Mouse (Mus musculus) MEL (cell line): ENCODE measurements around the gene Auts2. TPM values are rescaled to one million over a fixed set of nuclear protein-coding genes. Genes with fewer than 3 reads are reported as not detected.

Source experiments
- DNase-seq: peaks from one replicate; pipeline ENCODE4 v3.0.0; 2011; ENCODE audit warnings: low read depth, low spot score
- H3K27ac ChIP-seq: 2 replicates; pipeline ENCODE4 v1.5.1; 2012; ENCODE audit warnings: low read depth, mild to moderate bottlenecking, control low read depth, low read length, moderate library complexity; ENCODE audit not compliant: control insufficient read depth
- H3K27me3 ChIP-seq, 2 experiments: fragments of 150-350 bp in 1 of 2; sonication (generic) in 1 of 2; 2 replicates each; pipeline ENCODE4 v1.6.1; 2012; ENCODE audit warnings: low read length in 2 of 2, mild to moderate bottlenecking in 2 of 2, improper control_type of control experiment in 1 of 2, moderate library complexity in 1 of 2; ENCODE audit not compliant: insufficient read depth in 2 of 2, control insufficient read depth in 1 of 2
- H3K36me3 ChIP-seq, 2 experiments: 2 replicates each; pipeline ENCODE4 v1.6.1; 2012 to 2014; ENCODE audit warnings: low read length in 2 of 2, improper control_type of control experiment in 1 of 2, inconsistent platforms in 1 of 2, mild to moderate bottlenecking in 1 of 2; ENCODE audit not compliant: insufficient read depth in 2 of 2, control insufficient read depth in 1 of 2
- H3K4me1 ChIP-seq, 2 experiments: fragments of 150-350 bp in 1 of 2; sonication (generic) in 1 of 2; 2 replicates each; pipeline ENCODE4 v1.6.1; 2012; ENCODE audit warnings: low read length in 2 of 2, improper control_type of control experiment in 1 of 2, mild to moderate bottlenecking in 1 of 2; ENCODE audit not compliant: insufficient read depth in 2 of 2, control insufficient read depth in 1 of 2
- H3K4me3 ChIP-seq, 2 experiments: fragments of 150-350 bp in 1 of 2; sonication (generic) in 1 of 2; 2 replicates each; pipeline ENCODE4 v1.5.1; 2012; ENCODE audit warnings: low read depth in 2 of 2, low read length in 2 of 2, mild to moderate bottlenecking in 2 of 2, moderate library complexity in 2 of 2, control low read depth in 1 of 2, improper control_type of control experiment in 1 of 2; ENCODE audit not compliant: control insufficient read depth in 1 of 2, insufficient read depth in 1 of 2
- H3K79me2 ChIP-seq: 2 replicates; pipeline ENCODE4 v1.6.1; 2012; ENCODE audit warnings: mild to moderate bottlenecking, low read length, moderate library complexity; ENCODE audit not compliant: control insufficient read depth, poor library complexity, insufficient read depth
- H3K9ac ChIP-seq: 2 replicates; pipeline ENCODE4 v1.6.1; 2012; ENCODE audit warnings: low read depth, mild to moderate bottlenecking, control low read depth, low read length, moderate library complexity; ENCODE audit not compliant: control insufficient read depth, poor library complexity, severe bottlenecking
- H3K9me3 ChIP-seq: fragments of 150-350 bp; sonication (generic); replicated peaks from 2 replicates; pipeline ENCODE4 v1.6.1; 2012; ENCODE audit warnings: mild to moderate bottlenecking, low read length, improper control_type of control experiment, moderate library complexity; ENCODE audit not compliant: insufficient read depth
- BHLHE40 ChIP-seq: IDR thresholded peaks from 2 replicates; pipeline ENCODE4 v1.6.1; 2012; ENCODE audit warnings: low read depth, mild to moderate bottlenecking, inconsistent platforms, low read length, improper control_type of control experiment, borderline replicate concordance
- CHD1 ChIP-seq: IDR thresholded peaks from 2 replicates; pipeline ENCODE4 v1.6.1; 2012; ENCODE audit warnings: low read depth, mild to moderate bottlenecking, inconsistent platforms, low read length, improper control_type of control experiment
- CHD2 ChIP-seq: IDR thresholded peaks from 2 replicates; pipeline ENCODE4 v1.6.1; 2011; ENCODE audit warnings: low read length, improper control_type of control experiment
- E2F4 ChIP-seq: IDR thresholded peaks from 2 replicates; pipeline ENCODE4 v1.6.1; 2011; ENCODE audit warnings: low read depth, low read length, improper control_type of control experiment, borderline replicate concordance
- ELF1 ChIP-seq: IDR thresholded peaks from 2 replicates; pipeline ENCODE4 v1.6.1; 2014; ENCODE audit warnings: low read depth, mild to moderate bottlenecking, inconsistent platforms, low read length, improper control_type of control experiment, moderate library complexity
- ETS1 ChIP-seq: IDR thresholded peaks from 2 replicates; pipeline ENCODE4 v1.6.1; 2012; ENCODE audit warnings: low read depth, mild to moderate bottlenecking, inconsistent platforms, low read length, improper control_type of control experiment, moderate library complexity
- GABPA ChIP-seq: IDR thresholded peaks from 2 replicates; pipeline ENCODE4 v1.6.1; 2012; ENCODE audit warnings: low read depth, mild to moderate bottlenecking, inconsistent platforms, low read length, improper control_type of control experiment, moderate library complexity
- HCFC1 ChIP-seq: IDR thresholded peaks from 2 replicates; pipeline ENCODE4 v1.6.1; 2012; ENCODE audit warnings: low read depth, mild to moderate bottlenecking, inconsistent platforms, low read length, improper control_type of control experiment, moderate library complexity
- JUND ChIP-seq: IDR thresholded peaks from 2 replicates; pipeline ENCODE4 v1.6.1; 2011; ENCODE audit warnings: low read depth, mild to moderate bottlenecking, improper control_type of control experiment, low read length
- MAX ChIP-seq: IDR thresholded peaks from 2 replicates; pipeline ENCODE4 v1.6.1; 2011; ENCODE audit warnings: low read length, improper control_type of control experiment
- MAZ ChIP-seq: IDR thresholded peaks from 2 replicates; pipeline ENCODE4 v1.6.1; 2012; ENCODE audit warnings: low read depth, mild to moderate bottlenecking, inconsistent platforms, low read length, improper control_type of control experiment
- MXI1 ChIP-seq: IDR thresholded peaks from 2 replicates; pipeline ENCODE4 v1.6.1; 2011; ENCODE audit warnings: mild to moderate bottlenecking, low read depth, low read length, improper control_type of control experiment
- NELFE ChIP-seq: IDR thresholded peaks from 2 replicates; pipeline ENCODE4 v1.6.1; 2011; ENCODE audit warnings: low read depth, low read length, improper control_type of control experiment
- POLR2AphosphoS2 ChIP-seq: IDR thresholded peaks from 2 replicates; pipeline ENCODE4 v1.6.1; 2011; ENCODE audit warnings: low read length, improper control_type of control experiment
- TCF12 ChIP-seq: IDR thresholded peaks from 2 replicates; pipeline ENCODE4 v1.6.1; 2014; ENCODE audit warnings: low read depth, mild to moderate bottlenecking, inconsistent platforms, low read length, improper control_type of control experiment, moderate library complexity
- UBTF ChIP-seq: IDR thresholded peaks from 2 replicates; pipeline ENCODE4 v1.6.1; 2012; ENCODE audit warnings: low read depth, mild to moderate bottlenecking, inconsistent platforms, low read length, improper control_type of control experiment, moderate library complexity, borderline replicate concordance; ENCODE audit not compliant: insufficient read depth
- ZC3H11A ChIP-seq: IDR thresholded peaks from 2 replicates; pipeline ENCODE4 v1.6.1; 2012; ENCODE audit warnings: low read depth, mild to moderate bottlenecking, inconsistent platforms, low read length, improper control_type of control experiment
- ZMIZ1 ChIP-seq: IDR thresholded peaks from 2 replicates; pipeline ENCODE4 v1.6.1; 2012; ENCODE audit warnings: low read depth, mild to moderate bottlenecking, inconsistent platforms, low read length, improper control_type of control experiment, moderate library complexity
- ZNF384 ChIP-seq: IDR thresholded peaks from 2 replicates; pipeline ENCODE4 v1.6.1; 2012; ENCODE audit warnings: low read depth, mild to moderate bottlenecking, inconsistent platforms, low read length, improper control_type of control experiment
- polyA plus RNA-seq, 2 experiments: library from polyadenylated mRNA; stranded (reverse) in 1 of 2; unstranded in 1 of 2; fragments of >175 nt in 1 of 2; fragments of >200 nt in 1 of 2; gene quantifications; 2 replicates each; pipeline versions ENCODE4 v1.2.1 to v1.2.4; 2012; ENCODE audit warnings: low replicate concordance in 2 of 2, low read depth in 1 of 2; ENCODE audit not compliant: insufficient read length in 2 of 2, insufficient read depth in 1 of 2, missing spikeins in 1 of 2
- total RNA-seq: library from RNA; depleted of rRNA; stranded (reverse); fragments of 300-350 nt; gene quantifications from 2 replicates; pipeline ENCODE4 v1.2.3, GENCODE M21; 2012

Gene Auts2
- total and polyA plus RNA-seq, 3 experiments: not detected

DNA sequence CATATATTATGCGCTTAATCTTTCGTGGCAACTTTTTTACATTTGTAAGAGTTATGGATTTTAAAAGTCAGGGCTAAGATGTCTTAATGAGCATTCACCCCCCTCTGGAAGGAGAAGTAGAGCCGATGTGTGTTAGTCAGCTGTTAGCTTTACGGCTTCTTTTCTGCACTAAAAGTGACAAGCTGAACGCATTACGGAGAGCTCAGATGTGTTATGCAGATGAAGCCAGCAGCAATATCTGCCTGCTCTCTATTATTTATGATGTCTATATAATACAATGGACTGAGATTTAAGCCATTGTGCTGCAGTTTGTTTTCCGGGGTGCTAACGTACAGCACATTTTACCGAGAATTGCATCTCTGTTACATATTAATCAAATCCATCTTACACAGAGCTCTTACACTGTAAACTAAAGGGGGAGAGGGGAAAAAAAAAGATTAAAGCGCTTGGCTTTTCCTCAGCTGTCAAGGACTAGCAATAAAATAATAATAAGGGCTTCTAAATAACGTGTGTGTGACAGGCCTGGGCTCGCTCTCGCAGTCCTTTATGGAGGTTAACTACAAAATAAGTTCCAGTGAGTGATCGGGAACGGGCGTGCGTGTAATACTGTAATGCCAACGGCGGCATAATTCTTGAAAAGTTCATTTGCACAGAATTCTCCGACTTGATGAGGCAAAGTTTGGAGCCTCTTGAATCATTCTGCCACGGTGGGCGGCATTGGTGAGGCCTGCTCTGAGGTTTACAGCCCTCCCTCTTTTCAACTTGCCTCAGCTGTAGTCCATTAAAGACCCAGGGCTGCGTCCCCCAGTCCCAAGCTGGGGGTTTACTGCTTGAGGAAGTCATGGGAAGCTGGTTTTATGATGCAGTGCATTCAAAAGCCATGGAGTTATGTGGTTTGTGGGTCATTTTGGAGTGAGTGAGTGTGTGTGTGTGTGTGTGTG is 961.8 kb downstream of the Auts2 start:
- H3K9ac ChIP-seq: no peak overlapping the region
- H3K4me1 ChIP-seq: no peaks in the 10 kb centered on the region
- no peak for TF ChIP-seq ELF1
- TF ChIP-seq CHD2: no peak
- TF ChIP-seq MAX: no peak
- TF ChIP-seq HCFC1: no peak
- no peak for TF ChIP-seq E2F4
- H3K79me2 ChIP-seq: no peaks in the 10 kb centered on the region
- no peaks in the 10 kb centered on the region for H3K27me3 ChIP-seq
- H3K9me3 ChIP-seq: no peaks in the 10 kb centered on the region
- H3K4me3 ChIP-seq: no peak overlapping the region
- no peaks in the 10 kb centered on the region for H3K36me3 ChIP-seq
- no peak for DNase-seq
- H3K27ac ChIP-seq: no peak overlapping the region

DNA sequence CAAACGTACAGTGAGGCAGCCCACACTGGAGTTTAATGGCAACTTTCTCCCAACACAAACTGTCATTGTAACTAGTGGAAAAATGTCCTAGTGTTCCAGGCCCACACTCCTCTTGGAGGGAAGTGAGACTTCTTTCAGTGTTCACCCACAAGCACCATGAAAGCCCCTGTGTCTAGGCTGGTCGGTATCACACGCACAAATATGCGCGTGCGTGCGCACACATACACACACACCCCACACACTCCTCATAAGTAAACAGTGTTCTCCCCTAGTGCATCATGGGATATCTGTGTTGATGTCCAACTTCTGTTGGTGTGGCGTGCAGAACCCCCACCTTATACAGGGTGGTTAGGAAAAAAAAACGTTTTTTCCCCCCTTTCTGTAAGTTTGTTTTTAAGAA is 964.4 kb downstream of the Auts2 start:
- Histone ChIP-seq H3K9ac (no peak overlapping the region), H3K27ac (no peak overlapping the region), H3K4me3 (no peak overlapping the region), H3K9me3 (no peaks in the 10 kb centered on the region), H3K79me2 (no peaks in the 10 kb centered on the region), H3K36me3 (no peaks in the 10 kb centered on the region), H3K27me3 (no peaks in the 10 kb centered on the region), H3K4me1 (no peaks in the 10 kb centered on the region)
- no peak for DNase-seq
- TF ChIP-seq ETS1 (no peak), ZMIZ1 (no peak), UBTF (no peak), MXI1 (no peak), BHLHE40 (no peak), GABPA (no peak), JUND (no peak), POLR2AphosphoS2 (no peak), TCF12 (no peak), ZNF384 (no peak), NELFE (no peak), ZC3H11A (no peak), E2F4 (no peak), MAZ (no peak), CHD1 (no peak), CHD2 (no peak)
